Mouse (Mus musculus): Measurements from ENCODE around the gene Tfcp2.

- no peak for TF ChIP-seq CTCF (IDR thresholded peaks at IDR 0.05; ENCODE audit: low read depth, low read length)
- TF ChIP-seq POLR2A (IDR thresholded peaks at IDR 0.05; ENCODE audit: borderline replicate concordance, low read depth, low read length), result no peak
Measured at GRCm38 (mm10) chr15:100525405-100525804, 26.4 kb downstream of the Tfcp2 start.

Measured in bone marrow macrophage, adult 2 months (primary cell).